Mouse (Mus musculus): ENCODE results near the gene Abcg1. TPM values are rescaled to one million over a fixed set of nuclear protein-coding genes. Genes with fewer than 3 reads are reported as not detected.

The Abcg1 gene
- polyA plus RNA-seq, 1 experiment = 29.0 TPM

- Histone ChIP-seq H3K36me3 (ENCODE audit: control insufficient read depth, insufficient read depth, low read length) (no peaks in the 10 kb centered on the region), H3K27ac (ENCODE audit: insufficient read depth, low read length) (no peak overlapping the region), H3K4me3 (ENCODE audit: extremely low read depth, insufficient read depth, insufficient read length) (no peak overlapping the region), H3K27me3 (ENCODE audit: control insufficient read depth, insufficient read depth, low read length) (no peaks in the 10 kb centered on the region), H3K4me1 (ENCODE audit: control insufficient read depth, insufficient read depth, insufficient read length) (no peaks in the 10 kb centered on the region)
- WGBS = 87% methylated on average over 10 of the region's 10 CpGs
- DNase-seq (ENCODE audit: low read depth in 1 of 2, low spot score in 2 of 2) = no peak
- TF ChIP-seq CTCF (IDR thresholded peaks at IDR 0.05; ENCODE audit: extremely low read depth, insufficient read depth, insufficient read length, insufficient replicate concordance) (no peak), POLR2A (IDR thresholded peaks at IDR 0.05; ENCODE audit: low read depth, low read length) (no peak)
Observed at GRCm38 (mm10) chr17:31131269-31131821, 73.9 kb downstream of the Abcg1 start.

GRCm38 (mm10) chr17:31133776-31134175 lies 76.3 kb downstream of the Abcg1 start:
- Histone ChIP-seq H3K36me3 (ENCODE audit: control insufficient read depth, insufficient read depth, low read length) (no peaks in the 10 kb centered on the region), H3K4me3 (ENCODE audit: extremely low read depth, insufficient read depth, insufficient read length) (no peak overlapping the region), H3K4me1 (ENCODE audit: control insufficient read depth, insufficient read depth, insufficient read length) (no peaks in the 10 kb centered on the region), H3K27me3 (ENCODE audit: control insufficient read depth, insufficient read depth, low read length) (no peaks in the 10 kb centered on the region), H3K27ac (ENCODE audit: insufficient read depth, low read length) (no peak overlapping the region)
- TF ChIP-seq CTCF (IDR thresholded peaks at IDR 0.05; ENCODE audit: extremely low read depth, insufficient read depth, insufficient read length, insufficient replicate concordance) = no peak
- no peak for TF ChIP-seq POLR2A (IDR thresholded peaks at IDR 0.05; ENCODE audit: low read depth, low read length)
- DNase-seq (ENCODE audit: low read depth in 1 of 2, low spot score in 2 of 2) = no peak
- 72% methylated on average over 15 of the region's 15 CpGs for WGBS

- WGBS = 89% methylated on average over 6 of the region's 6 CpGs
- H3K36me3 ChIP-seq (ENCODE audit: control insufficient read depth, insufficient read depth, low read length) = no peaks in the 10 kb centered on the region
- H3K27me3 ChIP-seq (ENCODE audit: control insufficient read depth, insufficient read depth, low read length) = no peaks in the 10 kb centered on the region
- H3K27ac ChIP-seq (ENCODE audit: insufficient read depth, low read length) = no peak overlapping the region
- no peaks in the 10 kb centered on the region for H3K4me1 ChIP-seq (ENCODE audit: control insufficient read depth, insufficient read depth, insufficient read length)
- no peak for TF ChIP-seq POLR2A (IDR thresholded peaks at IDR 0.05; ENCODE audit: low read depth, low read length)
- no peak for TF ChIP-seq CTCF (IDR thresholded peaks at IDR 0.05; ENCODE audit: extremely low read depth, insufficient read depth, insufficient read length, insufficient replicate concordance)
- H3K4me3 ChIP-seq (ENCODE audit: extremely low read depth, insufficient read depth, insufficient read length) = no peak overlapping the region
- DNase-seq (ENCODE audit: low read depth in 1 of 2, low spot score in 2 of 2) = no peak
Observed at GRCm38 (mm10) chr17:31134913-31135312, 77.4 kb downstream of the Abcg1 start.

GRCm38 (mm10) chr17:31136291-31136690 lies 78.8 kb downstream of the Abcg1 start:
- Histone ChIP-seq H3K4me1 (ENCODE audit: control insufficient read depth, insufficient read depth, insufficient read length) (no peaks in the 10 kb centered on the region), H3K4me3 (ENCODE audit: extremely low read depth, insufficient read depth, insufficient read length) (no peak overlapping the region), H3K27me3 (ENCODE audit: control insufficient read depth, insufficient read depth, low read length) (no peaks in the 10 kb centered on the region), H3K27ac (ENCODE audit: insufficient read depth, low read length) (no peak overlapping the region), H3K36me3 (ENCODE audit: control insufficient read depth, insufficient read depth, low read length) (no peaks in the 10 kb centered on the region)
- DNase-seq (ENCODE audit: low read depth in 1 of 2, low spot score in 2 of 2) = no peak
- TF ChIP-seq CTCF (IDR thresholded peaks at IDR 0.05; ENCODE audit: extremely low read depth, insufficient read depth, insufficient read length, insufficient replicate concordance) (no peak), POLR2A (IDR thresholded peaks at IDR 0.05; ENCODE audit: low read depth, low read length) (no peak)
- WGBS = 13% methylated on average over 3 of the region's 3 CpGs

GRCm38 (mm10) chr17:31136821-31137220 lies 79.3 kb downstream of the Abcg1 start:
- Histone ChIP-seq H3K27me3 (ENCODE audit: control insufficient read depth, insufficient read depth, low read length) (no peaks in the 10 kb centered on the region), H3K4me1 (ENCODE audit: control insufficient read depth, insufficient read depth, insufficient read length) (no peaks in the 10 kb centered on the region), H3K36me3 (ENCODE audit: control insufficient read depth, insufficient read depth, low read length) (no peaks in the 10 kb centered on the region), H3K4me3 (ENCODE audit: extremely low read depth, insufficient read depth, insufficient read length) (no peak overlapping the region), H3K27ac (ENCODE audit: insufficient read depth, low read length) (no peak overlapping the region)
- no peak for TF ChIP-seq CTCF (IDR thresholded peaks at IDR 0.05; ENCODE audit: extremely low read depth, insufficient read depth, insufficient read length, insufficient replicate concordance)
- TF ChIP-seq POLR2A (IDR thresholded peaks at IDR 0.05; ENCODE audit: low read depth, low read length) = no peak
- WGBS = 48% methylated on average over 1 of the region's 1 CpGs
- no peak for DNase-seq (ENCODE audit: low read depth in 1 of 2, low spot score in 2 of 2)

- Histone ChIP-seq H3K4me3 (ENCODE audit: extremely low read depth, insufficient read depth, insufficient read length) (no peak overlapping the region), H3K36me3 (ENCODE audit: control insufficient read depth, insufficient read depth, low read length) (no peaks in the 10 kb centered on the region), H3K27ac (ENCODE audit: insufficient read depth, low read length) (no peak overlapping the region), H3K4me1 (ENCODE audit: control insufficient read depth, insufficient read depth, insufficient read length) (no peaks in the 10 kb centered on the region), H3K27me3 (ENCODE audit: control insufficient read depth, insufficient read depth, low read length) (no peaks in the 10 kb centered on the region)
- WGBS = 31% methylated on average over 5 of the region's 5 CpGs
- no peak for TF ChIP-seq POLR2A (IDR thresholded peaks at IDR 0.05; ENCODE audit: low read depth, low read length)
- peak; percentile 74; the same call in 1 of the 2 replicates for TF ChIP-seq CTCF (IDR thresholded peaks at IDR 0.05; ENCODE audit: extremely low read depth, insufficient read depth, insufficient read length, insufficient replicate concordance)
- peak; percentile 40 to 60 for DNase-seq (ENCODE audit: low read depth in 1 of 2, low spot score in 2 of 2)
Observed at GRCm38 (mm10) chr17:31138398-31138797, 80.9 kb downstream of the Abcg1 start.

GRCm38 (mm10) chr17:31142116-31142515 lies 84.6 kb downstream of the Abcg1 start:
- Histone ChIP-seq H3K27ac (ENCODE audit: insufficient read depth, low read length) (no peak overlapping the region), H3K27me3 (ENCODE audit: control insufficient read depth, insufficient read depth, low read length) (no peaks in the 10 kb centered on the region), H3K4me3 (ENCODE audit: extremely low read depth, insufficient read depth, insufficient read length) (no peak overlapping the region), H3K36me3 (ENCODE audit: control insufficient read depth, insufficient read depth, low read length) (no peaks in the 10 kb centered on the region), H3K4me1 (ENCODE audit: control insufficient read depth, insufficient read depth, insufficient read length) (no peaks in the 10 kb centered on the region)
- WGBS = 98% methylated on average over 7 of the region's 7 CpGs
- TF ChIP-seq POLR2A (IDR thresholded peaks at IDR 0.05; ENCODE audit: low read depth, low read length) (no peak), CTCF (IDR thresholded peaks at IDR 0.05; ENCODE audit: extremely low read depth, insufficient read depth, insufficient read length, insufficient replicate concordance) (no peak)
- no peak for DNase-seq (ENCODE audit: low read depth in 1 of 2, low spot score in 2 of 2)
